Mouse (Mus musculus) large intestine, adult 2 months (tissue): ENCODE data around the gene Hfe. TPM values are rescaled to one million over a fixed set of nuclear protein-coding genes. Genes with fewer than 3 reads are reported as not detected.
"Not testable (repeated sequence)": the region's sequence is repeated elsewhere in the genome, so short reads cannot be mapped to it uniquely, and the experiment has no call there.

Source experiments
- DNase-seq: peaks from one replicate; pipeline ENCODE4 v3.0.0-alpha.2; 2012; ENCODE audit warnings: low read depth, low spot score
- WGBS: fragments of 180-500 bp; shearing (Covaris S2); methylation state at CpG from one replicate; pipeline ENCODE4 v1.1.7; 2018; 5-methylcytosine and 5-hydroxymethylcytosine counted together
- polyA plus RNA-seq: library from polyadenylated mRNA; depleted of rRNA; stranded (reverse); fragments of >200 nt; gene quantifications from 2 replicates; pipeline ENCODE4 v1.2.3, GENCODE M21; 2012

Hfe gene
- polyA plus RNA-seq, 1 experiment = 6.3 TPM

GRCm38 (mm10) chr13:23717593-23718245, 7.1 kb upstream of the Hfe start:
- 24% methylated on average over 2 of the region's 2 CpGs for WGBS

GRCm38 (mm10) chr13:23717176-23717575, 6.5 kb upstream of the Hfe start:
- 70% methylated on average over 11 of the region's 11 CpGs for WGBS
- no peak for DNase-seq

More at GRCm38 (mm10) chr13:23717593-23718245, 7.1 kb upstream of the Hfe start:
- not testable (repeated sequence) for DNase-seq

- WGBS = 78% methylated on average over 5 of the region's 5 CpGs
- no peak for DNase-seq
Measured at GRCm38 (mm10) chr13:23716261-23717042, 5.8 kb upstream of the Hfe start.

GRCm38 (mm10) chr13:23709714-23710373, 810 bp downstream of the Hfe start:
- 13% methylated on average over 15 of the region's 15 CpGs for whole genome bisulfite sequencing
- no peak for DNase-seq

GRCm38 (mm10) chr13:23708654-23709053, 2.0 kb downstream of the Hfe start:
- DNase-seq = no peak
- WGBS = 44% methylated on average over 4 of the region's 4 CpGs

GRCm38 (mm10) chr13:23708041-23708440, 2.6 kb downstream of the Hfe start:
- no peak for DNase-seq
- 89% methylated on average over 4 of the region's 4 CpGs for WGBS

GRCm38 (mm10) chr13:23706771-23707170, 3.9 kb downstream of the Hfe start:
- DNase-seq = no peak
- 96% methylated on average over 12 of the region's 12 CpGs for WGBS

- 91% methylated on average over 7 of the region's 7 CpGs for WGBS
Measured at GRCm38 (mm10) chr13:23705751-23706356, 4.8 kb downstream of the Hfe start.

GRCm38 (mm10) chr13:23702801-23703200, 7.9 kb downstream of the Hfe start:
- 46% methylated on average over 2 of the region's 2 CpGs for WGBS
- not testable (repeated sequence) for DNase-seq

More at GRCm38 (mm10) chr13:23705751-23706356, 4.8 kb downstream of the Hfe start:
- no peak for DNase-seq

GRCm38 (mm10) chr13:23702220-23702619, 8.4 kb downstream of the Hfe start:
- DNase-seq = no peak
- whole genome bisulfite sequencing = 70% methylated on average over 4 of the region's 4 CpGs

GRCm38 (mm10) chr13:23700786-23701520, 9.7 kb downstream of the Hfe start:
- 20% methylated on average over 8 of the region's 8 CpGs for WGBS
- DNase-seq = peak; percentile 63

- WGBS = 67% methylated on average over 3 of the region's 3 CpGs
- DNase-seq = no peak
Measured at GRCm38 (mm10) chr13:23699767-23700166, 10.9 kb downstream of the Hfe start.

GRCm38 (mm10) chr13:23698996-23699395, 11.7 kb downstream of the Hfe start:
- WGBS = 65% methylated on average over 6 of the region's 6 CpGs
- no peak for DNase-seq

- under 1% methylated on average over 22 of the region's 22 CpGs for WGBS
- DNase-seq = peak; percentile 95
Measured at GRCm38 (mm10) chr13:23698300-23698693, 12.4 kb downstream of the Hfe start, which contains the start of gene Hist1h4c. Gene Hist1h4c, minus strand, starts transcription at chr13:23698454.

GRCm38 (mm10) chr13:23697491-23698299, 13.0 kb downstream of the Hfe start:
- DNase-seq = peak; percentile 76
- under 1% methylated on average over 32 of the region's 32 CpGs for WGBS

GRCm38 (mm10) chr13:23696061-23696474, 14.6 kb downstream of the Hfe start:
- WGBS = 65% methylated on average over 15 of the region's 15 CpGs
- DNase-seq = no peak

GRCm38 (mm10) chr13:23695514-23695913, 15.1 kb downstream of the Hfe start, which contains the start of gene Hist1h1t:
Gene Hist1h1t, plus strand, starts transcription at chr13:23695814.
- no peak for DNase-seq
- 66% methylated on average over 13 of the region's 13 CpGs for WGBS

- 95% methylated on average over 9 of the region's 9 CpGs for WGBS
- DNase-seq = no peak
Measured at GRCm38 (mm10) chr13:23694956-23695355, 15.7 kb downstream of the Hfe start.
